Mouse (Mus musculus): Measurements from ENCODE around the gene Astl. TPM values are rescaled to one million over a fixed set of nuclear protein-coding genes. Genes with fewer than 3 reads are reported as not detected.

Gene Astl
- 0.70 to 1.0 TPM (median 0.82 TPM) in 4 replicates for total RNA-seq (2023)

DNA sequence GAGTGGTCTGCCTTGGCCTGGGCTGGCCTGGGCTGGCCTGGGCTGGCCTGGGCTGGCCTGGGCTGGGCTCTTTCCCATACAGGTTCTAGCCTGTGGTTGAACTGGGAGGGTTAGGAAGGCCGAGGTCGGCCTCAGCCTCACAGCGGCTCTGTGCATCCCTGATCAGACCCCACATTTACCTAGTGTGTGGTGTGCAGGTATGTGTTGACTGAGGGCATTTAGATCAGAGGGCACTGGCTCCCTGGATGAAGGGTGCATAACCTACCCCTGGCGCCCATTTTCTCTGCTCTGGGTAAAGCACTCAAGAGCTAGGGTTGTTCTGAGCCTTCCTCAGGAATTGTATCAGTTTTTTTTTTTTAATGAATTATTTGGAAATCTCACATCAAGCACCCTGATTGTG is at the start of gene Astl:
Gene Astl (plus strand): TSS at position 224 of the 400 bp plus-strand sequence.

DNA sequence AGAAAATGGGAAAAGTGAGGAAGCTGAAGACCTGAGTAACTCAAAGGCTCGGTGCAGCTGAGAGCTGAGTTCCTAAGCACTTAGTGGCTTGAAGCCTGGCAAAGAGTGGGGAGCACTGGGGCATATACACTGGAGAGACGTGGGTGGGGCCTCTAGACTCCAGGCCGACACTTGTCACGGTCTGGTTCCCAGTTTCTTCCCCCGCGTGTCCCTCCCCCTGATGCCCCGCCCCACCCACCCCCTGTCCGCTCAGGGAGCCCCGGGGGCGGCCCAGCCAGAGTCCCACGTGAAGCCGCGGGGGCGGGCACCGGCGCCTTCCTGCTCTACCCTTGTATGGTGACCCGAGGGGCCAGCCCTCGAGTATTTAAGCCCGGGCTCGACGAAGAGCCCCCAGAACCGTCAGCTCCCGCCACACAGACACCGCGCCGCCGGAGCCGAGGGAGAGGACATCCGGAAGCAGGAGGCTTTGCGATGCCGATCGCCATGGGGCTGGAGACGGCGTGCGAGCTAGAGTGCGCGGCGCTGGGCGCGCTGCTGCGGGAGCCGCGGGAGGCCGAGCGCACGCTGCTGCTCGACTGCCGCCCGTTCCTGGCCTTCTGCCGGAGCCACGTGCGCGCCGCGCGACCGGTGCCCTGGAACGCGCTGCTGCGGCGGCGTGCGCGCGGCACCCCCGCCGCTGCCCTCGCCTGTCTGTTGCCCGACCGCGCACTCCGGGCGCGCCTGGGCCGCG is 2.5 kb upstream of the Astl start, which contains the start of gene Dusp2:
Gene Dusp2 (plus strand): TSS at position 393 of the 730 bp plus-strand sequence.

DNA sequence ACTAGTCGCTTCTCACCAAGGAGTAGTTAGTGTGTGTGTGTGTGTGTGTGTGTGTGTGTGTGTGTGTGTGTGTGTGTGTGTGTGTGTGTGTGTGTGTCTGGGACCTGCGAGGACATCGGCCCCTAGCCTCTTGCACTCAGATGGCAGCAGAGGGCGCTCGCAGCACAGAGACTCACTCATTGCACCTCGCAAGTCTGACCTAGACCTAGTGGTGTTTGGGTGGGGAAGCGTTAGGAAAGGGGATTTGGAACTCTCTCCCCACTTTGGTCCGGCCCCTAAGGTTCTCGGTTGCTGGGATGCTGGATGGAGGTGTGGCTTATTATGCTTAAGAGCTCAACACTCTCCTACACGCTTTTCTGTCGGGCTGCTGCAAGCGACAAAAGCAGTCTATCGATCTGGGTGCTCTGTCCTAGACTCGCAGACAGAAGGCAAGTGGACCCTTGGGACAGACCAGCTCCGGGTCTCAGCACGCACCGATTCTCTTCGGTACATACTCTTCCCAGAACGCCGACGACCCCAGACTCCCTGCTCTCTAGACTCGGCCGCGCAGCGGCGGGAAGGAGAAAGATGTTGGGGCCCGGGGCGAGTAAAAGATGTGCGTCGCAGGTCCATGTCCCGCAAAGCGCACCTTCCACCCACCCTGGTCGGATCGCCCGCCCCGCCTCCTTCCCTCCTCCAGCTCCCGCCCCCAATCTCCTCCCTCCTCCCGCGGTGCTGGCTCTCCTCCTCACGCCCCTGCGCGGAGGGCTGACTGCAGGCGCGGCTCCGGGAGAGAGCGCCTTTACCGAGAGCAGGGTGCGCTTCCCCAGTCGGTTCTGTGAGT is 24.2 kb downstream of the Astl start, which contains the start of gene Adra2b:
Gene Adra2b (plus strand): TSS at position 750 of the 823 bp plus-strand sequence.

Other genes starting within 250 kb of the Astl start
- 7.4 to 11.7 TPM (median 10.0 TPM) in 4 replicates for gene Ncaph, start 204.7 kb upstream of the Astl start, total RNA-seq (2023)
- gene Itpripl1, start 195.2 kb upstream of the Astl start, total RNA-seq (2023): 15.1 to 16.3 TPM (median 15.6 TPM) in 4 replicates
- 1.9 to 3.0 TPM (median 2.5 TPM) in 4 replicates for gene 1810024B03Rik, start 130.4 kb upstream of the Astl start, total RNA-seq (2023)
- 170 to 177 TPM (median 172 TPM) in 4 replicates for gene Snrnp200, start 130.3 kb upstream of the Astl start, total RNA-seq (2023)
- 33.5 to 43.6 TPM (median 40.7 TPM) in 4 replicates for gene Ciao1, start 90.8 kb upstream of the Astl start, total RNA-seq (2023)
- 40.4 to 47.7 TPM (median 43.5 TPM) in 4 replicates for gene Tmem127, start 90.7 kb upstream of the Astl start, total RNA-seq (2023)
- 80.8 to 89.9 TPM (median 85.5 TPM) in 4 replicates for gene Stard7, start 68.4 kb upstream of the Astl start, total RNA-seq (2023)
- 510 to 733 TPM (median 603 TPM) in 4 replicates for gene Dusp2, start 2.5 kb upstream of the Astl start, total RNA-seq (2023)
- 0.15 TPM in 2 of 4 replicates, not detected in the others for gene Adra2b, start 24.6 kb downstream of the Astl start, total RNA-seq (2023)
- gene Gpat2, start 86.6 kb downstream of the Astl start, total RNA-seq (2023): 0.29 to 0.69 TPM (median 0.64 TPM) in 3 of 4 replicates, not detected in the other
- gene Fahd2a, start 105.9 kb downstream of the Astl start, total RNA-seq (2023): 9.5 to 16.4 TPM (median 11.3 TPM) in 4 replicates
- not detected in 4 replicates for gene Kcnip3, start 183.5 kb downstream of the Astl start, total RNA-seq (2023)
- not detected in 4 replicates for gene Prom2, start 202.8 kb downstream of the Astl start, total RNA-seq (2023)
- gene Zfp661, start 248.5 kb downstream of the Astl start, total RNA-seq (2023): 4.1 to 5.7 TPM (median 4.9 TPM) in 4 replicates
- 74.3 to 98.2 TPM (median 82.5 TPM) in 4 replicates for gene Mrps5, start 248.6 kb downstream of the Astl start, total RNA-seq (2023)